Mouse (Mus musculus) adrenal gland (tissue): ENCODE data around the gene C330007P06Rik.

Source experiments
- intact Hi-C: fragments of 180-260 bp; cut with DNase I; formaldehyde crosslinking; loops from one replicate; pipeline ENCODE4 v1.15.1; 2025

The C330007P06Rik gene

GRCm38 (mm10) chrX:36837069-36837676, 36.7 kb downstream of the C330007P06Rik start:
- intact Hi-C loops, result loop anchor here (10.0 kb wide), 1 partner anchor 188 kb away; no protein-coding TSS in a partner anchor

GRCm38 (mm10) chrX:36833397-36834084, 40.4 kb downstream of the C330007P06Rik start:
- intact Hi-C loops, result loop anchor here (5.0 to 10.0 kb wide), 2 partner anchors 79 to 191 kb away; no protein-coding TSS in a partner anchor

GRCm38 (mm10) chrX:36831632-36832031, 42.3 kb downstream of the C330007P06Rik start:
- intact Hi-C loops, result loop anchor here (5.0 to 10.0 kb wide), 2 partner anchors 81 to 193 kb away; no protein-coding TSS in a partner anchor

GRCm38 (mm10) chrX:36830271-36830670, 43.6 kb downstream of the C330007P06Rik start:
- intact Hi-C loops, result loop anchor here (5.0 to 10.0 kb wide), 2 partner anchors 82 to 195 kb away; no protein-coding TSS in a partner anchor

GRCm38 (mm10) chrX:36826873-36827272, 47.0 kb downstream of the C330007P06Rik start:
- intact Hi-C loops, result no loop called here

- intact Hi-C loops, result no loop called here
Measured at GRCm38 (mm10) chrX:36825032-36825431, 48.9 kb downstream of the C330007P06Rik start.

GRCm38 (mm10) chrX:36823932-36824711, 49.8 kb downstream of the C330007P06Rik start:
- intact Hi-C loops, result no loop called here

GRCm38 (mm10) chrX:36820201-36820600, 53.7 kb downstream of the C330007P06Rik start:
- intact Hi-C loops, result no loop called here

GRCm38 (mm10) chrX:36819575-36819974, 54.3 kb downstream of the C330007P06Rik start:
- intact Hi-C loops, result no loop called here

GRCm38 (mm10) chrX:36816953-36817441, 56.9 kb downstream of the C330007P06Rik start:
- intact Hi-C loops, result no loop called here

- intact Hi-C loops, result no loop called here
Measured at GRCm38 (mm10) chrX:36816368-36816899, 57.5 kb downstream of the C330007P06Rik start.

- intact Hi-C loops, result no loop called here
Measured at GRCm38 (mm10) chrX:36815439-36815838, 58.5 kb downstream of the C330007P06Rik start.

- intact Hi-C loops, result no loop called here
Measured at GRCm38 (mm10) chrX:36815022-36815421, 58.9 kb downstream of the C330007P06Rik start.

- intact Hi-C loops, result loop anchor here (5.0 kb wide), 1 partner anchor 52 kb away; no protein-coding TSS in a partner anchor
Measured at GRCm38 (mm10) chrX:36814161-36814836, 59.6 kb downstream of the C330007P06Rik start.

- intact Hi-C loops, result loop anchor here (5.0 kb wide), 1 partner anchor 49 kb away; no protein-coding TSS in a partner anchor
Measured at GRCm38 (mm10) chrX:36811377-36811776, 62.5 kb downstream of the C330007P06Rik start.

GRCm38 (mm10) chrX:36808318-36808683, 65.6 kb downstream of the C330007P06Rik start:
- intact Hi-C loops, result no loop called here

GRCm38 (mm10) chrX:36807360-36808317, 66.3 kb downstream of the C330007P06Rik start:
- intact Hi-C loops, result no loop called here

GRCm38 (mm10) chrX:36805466-36806235, 68.3 kb downstream of the C330007P06Rik start:
- intact Hi-C loops, result no loop called here

- intact Hi-C loops, result no loop called here
Measured at GRCm38 (mm10) chrX:36804196-36804595, 69.7 kb downstream of the C330007P06Rik start.
